Mouse (Mus musculus): Measurements from ENCODE around the gene Rasgrp4. TPM values are rescaled to one million over a fixed set of nuclear protein-coding genes. Genes with fewer than 3 reads are reported as not detected.

Rasgrp4 gene
- polyA plus RNA-seq, 1 experiment from 2014 or later, result 0.25 TPM

DNA sequence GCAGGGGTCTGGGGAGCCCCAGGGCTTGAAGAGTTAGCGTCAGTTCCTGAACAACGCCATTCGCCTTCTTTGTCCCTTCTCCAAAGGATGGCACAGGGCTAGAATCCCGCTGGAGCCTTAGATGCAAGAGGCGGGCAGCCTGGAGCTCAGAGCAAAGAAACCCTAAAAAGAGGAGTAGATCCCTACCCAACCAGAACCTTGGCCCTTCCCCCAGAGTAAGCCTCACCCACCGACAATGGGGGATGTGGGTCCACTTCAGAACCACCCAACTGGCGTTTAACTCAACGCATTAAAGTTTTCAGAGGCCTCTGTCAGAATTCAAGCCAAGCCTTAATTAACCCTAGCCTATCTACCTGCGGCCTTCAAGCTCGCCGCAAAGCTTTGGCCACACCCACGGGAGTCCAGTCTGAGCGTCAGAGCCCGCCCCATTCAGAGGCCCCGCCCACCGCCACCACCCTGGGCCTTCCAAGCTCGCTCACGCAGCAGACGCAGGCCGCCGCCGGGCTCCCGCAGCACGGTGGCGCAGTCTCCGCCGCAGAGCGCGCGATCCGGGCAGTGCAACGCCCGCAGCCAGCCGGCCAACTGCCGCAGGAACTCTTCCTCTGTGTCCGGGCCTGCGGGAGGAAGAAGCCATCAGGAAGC, 20.7 kb downstream of the Rasgrp4 start:
- ATAC-seq (ENCODE audit: insufficient number of reproducible peaks, low FRiP score, low TSS enrichment, low read depth) (peak; percentile 75), DNase-seq (ENCODE audit: low spot score) (peak; percentile 91)
- peaks cover 10% of the 10 kb centered on the region for H3K27me3 ChIP-seq (ENCODE audit: control insufficient read depth, insufficient read depth, low read length)
- H3K27ac ChIP-seq (replicated peaks; ENCODE audit: low read depth, low read length), result peak overlapping the region; percentile 75; the same call in 1 of the 2 replicates
- WGBS, result 7% methylated on average over 37 of the region's 37 CpGs
- 0 out of 2 replicates have a peak, but pooled peaks cover 2% of the 10 kb centered on the region for H3K9me3 ChIP-seq (ENCODE audit: control insufficient read depth, low read length)
- H3K9ac ChIP-seq (ENCODE audit: low read length), result peak overlapping the region; percentile 74
- H3K4me3 ChIP-seq (ENCODE audit: low read depth, low read length), result peak overlapping the region; percentile 81
- H3K36me3 ChIP-seq (ENCODE audit: control insufficient read depth, insufficient read depth, low read length), result 0 out of 2 replicates have a peak, but pooled peaks cover 2% of the 10 kb centered on the region
- H3K4me1 ChIP-seq (ENCODE audit: control insufficient read depth, insufficient read depth, low read length), result peaks cover 6% of the 10 kb centered on the region; the same call in 1 of the 2 replicates
- peak overlapping the region; percentile 98 for H3K4me2 ChIP-seq (ENCODE audit: low read depth, severe bottlenecking)

DNA sequence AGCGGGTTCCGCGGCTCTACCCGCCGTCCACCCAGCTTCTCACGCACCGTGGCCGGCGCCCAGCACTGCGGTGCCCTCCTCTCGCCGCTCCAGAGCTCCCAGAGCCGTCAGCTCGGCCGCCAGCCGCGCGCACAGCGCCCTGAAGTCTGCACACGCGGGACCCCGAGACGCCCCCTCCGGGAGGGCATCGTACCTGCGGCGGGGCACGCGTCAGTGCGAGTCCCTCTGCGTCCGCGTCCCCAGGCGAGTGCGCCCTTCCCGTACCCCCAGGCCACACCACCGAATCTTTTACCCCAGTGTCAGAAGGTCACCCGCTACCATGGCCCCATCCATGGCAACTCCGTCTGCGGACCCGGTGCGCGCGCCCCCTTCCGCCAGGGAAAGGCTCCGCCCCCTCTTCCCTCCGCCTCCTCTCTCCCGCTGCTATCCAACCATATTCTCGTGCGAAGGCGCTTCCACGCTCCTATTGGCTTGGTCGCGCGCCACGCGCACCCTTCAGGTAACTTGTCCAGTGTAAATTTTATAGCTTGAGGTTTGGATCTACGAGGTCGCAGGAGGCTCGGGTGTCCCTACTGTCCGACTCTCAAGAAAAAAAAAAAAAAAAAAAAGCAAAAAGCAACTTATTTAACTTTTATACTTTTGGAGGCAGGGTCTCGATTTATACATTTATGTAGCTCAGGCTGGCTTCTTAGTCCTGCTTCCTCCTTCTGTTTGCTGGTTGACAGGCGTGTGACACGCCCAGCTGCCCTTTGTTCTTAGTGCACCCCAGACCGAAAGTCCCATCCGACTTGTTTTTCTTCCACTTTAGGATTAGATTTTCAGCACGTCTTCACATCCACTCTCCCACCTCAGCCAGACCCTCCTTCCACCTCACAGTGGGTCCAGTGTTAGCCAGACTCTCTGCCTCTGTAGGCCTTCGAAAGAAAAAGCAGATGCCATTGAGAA, 21.5 kb downstream of the Rasgrp4 start, which contains the start of gene Fam98c:
Fam98c (minus strand) TSS at position 397 of the 945 bp plus-strand sequence.
- ATAC-seq (ENCODE audit: insufficient number of reproducible peaks, low FRiP score, low TSS enrichment, low read depth), result peak; percentile 72
- Histone ChIP-seq H3K9ac (ENCODE audit: low read length) (peak within 1 kb of the TSS; percentile 74), H3K36me3 (ENCODE audit: control insufficient read depth, insufficient read depth, low read length) (0 out of 2 replicates have a peak, but pooled peaks cover 4% of the 10 kb centered on the region), H3K4me3 (ENCODE audit: low read depth, low read length) (peak within 1 kb of the TSS; percentile 81), H3K4me1 (ENCODE audit: control insufficient read depth, insufficient read depth, low read length) (peaks cover 6% of the 10 kb centered on the region; the same call in 1 of the 2 replicates), H3K27me3 (ENCODE audit: control insufficient read depth, insufficient read depth, low read length) (peaks cover 10% of the 10 kb centered on the region), H3K9me3 (ENCODE audit: control insufficient read depth, low read length) (0 out of 2 replicates have a peak, but pooled peaks cover 2% of the 10 kb centered on the region), H3K27ac (replicated peaks; ENCODE audit: low read depth, low read length) (peak within 1 kb of the TSS; percentile 75; the same call in 1 of the 2 replicates), H3K4me2 (ENCODE audit: low read depth, severe bottlenecking) (peak within 1 kb of the TSS; percentile 98)
- DNase-seq (ENCODE audit: low spot score), result peak; percentile 89
- 4% methylated on average over 67 of the region's 68 CpGs for WGBS

DNA sequence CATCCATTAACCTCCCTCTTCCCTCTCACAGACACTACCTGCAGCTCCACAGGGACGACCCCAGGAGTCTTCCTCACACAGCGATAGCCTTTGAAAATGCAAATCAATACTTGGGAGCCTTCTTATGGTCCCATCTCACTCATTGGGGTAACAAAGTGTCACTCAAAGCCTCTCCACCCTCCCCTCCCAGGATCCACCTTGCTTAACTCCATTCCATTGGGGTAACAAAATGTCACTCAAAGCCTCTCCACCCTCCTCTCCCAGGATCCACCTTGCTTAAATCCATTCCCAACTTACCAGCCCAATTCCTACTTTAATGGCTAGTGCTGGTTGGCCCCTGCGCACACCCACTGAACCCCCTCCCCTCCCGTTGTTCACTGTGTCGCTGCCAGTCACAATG, 23.6 kb downstream of the Rasgrp4 start:
- H3K36me3 ChIP-seq (ENCODE audit: control insufficient read depth, insufficient read depth, low read length), result 0 out of 2 replicates have a peak, but pooled peaks cover 6% of the 10 kb centered on the region
- no peak overlapping the region for H3K9ac ChIP-seq (ENCODE audit: low read length)
- H3K9me3 ChIP-seq (ENCODE audit: control insufficient read depth, low read length), result 0 out of 2 replicates have a peak, but pooled peaks cover 2% of the 10 kb centered on the region
- peaks cover 10% of the 10 kb centered on the region for H3K27me3 ChIP-seq (ENCODE audit: control insufficient read depth, insufficient read depth, low read length)
- peaks cover 10% of the 10 kb centered on the region for H3K4me1 ChIP-seq (ENCODE audit: control insufficient read depth, insufficient read depth, low read length)
- H3K4me2 ChIP-seq (ENCODE audit: low read depth, severe bottlenecking), result no peak overlapping the region
- no peak for DNase-seq (ENCODE audit: low spot score)
- H3K27ac ChIP-seq (replicated peaks; ENCODE audit: low read depth, low read length), result no peak overlapping the region
- H3K4me3 ChIP-seq (ENCODE audit: low read depth, low read length), result no peak overlapping the region
- ATAC-seq (ENCODE audit: insufficient number of reproducible peaks, low FRiP score, low TSS enrichment, low read depth), result no peak
- WGBS, result under 1% methylated on average over 5 of the region's 5 CpGs

DNA sequence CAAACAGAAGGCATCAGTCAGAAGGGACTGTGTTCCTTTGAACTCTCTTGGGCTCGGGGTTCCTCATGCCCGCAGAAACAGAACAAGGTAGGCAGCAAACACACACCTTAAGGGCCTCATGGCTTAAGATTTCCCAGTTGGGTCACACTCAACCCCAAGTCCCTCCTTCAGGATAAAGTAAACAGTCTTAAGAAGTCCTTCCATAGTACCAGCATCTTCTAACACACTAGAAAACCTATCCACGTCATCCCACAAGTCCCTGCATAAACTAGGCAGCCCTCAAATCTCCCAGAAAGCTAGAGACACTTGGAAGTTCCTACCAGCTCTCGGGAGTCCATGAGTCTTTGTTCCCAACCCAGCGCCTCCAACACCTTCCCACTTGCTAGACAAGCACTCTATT, 27.6 kb downstream of the Rasgrp4 start:
- Histone ChIP-seq H3K9ac (ENCODE audit: low read length) (no peak overlapping the region), H3K27me3 (ENCODE audit: control insufficient read depth, insufficient read depth, low read length) (peaks cover 10% of the 10 kb centered on the region)

DNA sequence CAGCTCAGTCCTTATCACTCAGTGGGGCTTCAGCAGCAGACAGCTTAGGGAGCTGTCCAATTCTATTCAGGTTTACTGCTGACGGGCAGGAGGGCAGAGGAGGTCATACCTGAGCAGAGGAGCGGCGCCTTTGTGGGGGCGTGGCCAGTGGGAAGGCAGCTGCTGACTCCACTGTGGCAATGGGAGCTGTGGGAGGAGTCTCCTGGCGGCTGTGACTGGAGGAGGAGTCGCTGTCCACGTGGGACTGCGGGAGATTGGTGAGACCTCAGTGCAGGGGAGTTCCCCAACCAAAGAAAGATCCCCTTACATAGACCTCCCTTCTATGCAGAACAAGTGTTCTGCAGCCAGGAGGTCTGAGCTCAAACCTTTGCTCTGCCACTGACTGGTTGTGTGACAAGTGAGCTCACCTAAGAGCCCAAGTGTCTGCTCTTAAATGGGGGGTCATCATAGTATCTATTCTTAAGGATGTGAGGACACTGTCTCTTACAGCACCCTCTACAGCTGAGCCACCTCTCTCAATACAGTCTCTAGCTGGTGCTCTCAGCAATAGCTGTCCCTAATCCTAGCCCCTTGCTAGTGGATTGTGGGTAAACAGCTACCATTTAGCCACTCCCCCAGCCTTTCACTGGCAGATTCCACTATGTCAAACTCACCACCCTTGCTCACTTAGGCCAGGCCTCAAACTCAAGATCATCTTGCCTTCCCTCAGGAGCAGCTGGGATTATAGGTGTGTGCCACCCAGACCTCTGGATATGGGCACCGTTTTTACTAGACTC, 28.3 kb downstream of the Rasgrp4 start:
- no peak for ATAC-seq (ENCODE audit: insufficient number of reproducible peaks, low FRiP score, low TSS enrichment, low read depth)
- Histone ChIP-seq H3K4me2 (ENCODE audit: low read depth, severe bottlenecking) (no peak overlapping the region), H3K4me3 (ENCODE audit: low read depth, low read length) (no peak overlapping the region), H3K27ac (replicated peaks; ENCODE audit: low read depth, low read length) (no peak overlapping the region), H3K4me1 (ENCODE audit: control insufficient read depth, insufficient read depth, low read length) (peaks cover 4% of the 10 kb centered on the region), H3K9me3 (ENCODE audit: control insufficient read depth, low read length) (no peaks in the 10 kb centered on the region), H3K9ac (ENCODE audit: low read length) (no peak overlapping the region), H3K36me3 (ENCODE audit: control insufficient read depth, insufficient read depth, low read length) (0 out of 2 replicates have a peak, but pooled peaks cover 4% of the 10 kb centered on the region), H3K27me3 (ENCODE audit: control insufficient read depth, insufficient read depth, low read length) (peaks cover 14% of the 10 kb centered on the region)
- WGBS, result 14% methylated on average over 9 of the region's 9 CpGs
- peak; percentile 55 for DNase-seq (ENCODE audit: low spot score)

More for the DNA sequence above, 27.6 kb downstream of the Rasgrp4 start:
- no peaks in the 10 kb centered on the region for H3K9me3 ChIP-seq (ENCODE audit: control insufficient read depth, low read length)
- 73% methylated on average over 5 of the region's 5 CpGs for WGBS
- H3K27ac ChIP-seq (replicated peaks; ENCODE audit: low read depth, low read length), result no peak overlapping the region
- H3K4me3 ChIP-seq (ENCODE audit: low read depth, low read length), result no peak overlapping the region
- no peak overlapping the region for H3K4me2 ChIP-seq (ENCODE audit: low read depth, severe bottlenecking)
- peaks cover 4% of the 10 kb centered on the region; the same call in 1 of the 2 replicates for H3K4me1 ChIP-seq (ENCODE audit: control insufficient read depth, insufficient read depth, low read length)
- DNase-seq (ENCODE audit: low spot score) (no peak), ATAC-seq (ENCODE audit: insufficient number of reproducible peaks, low FRiP score, low TSS enrichment, low read depth) (no peak)
- 0 out of 2 replicates have a peak, but pooled peaks cover 4% of the 10 kb centered on the region for H3K36me3 ChIP-seq (ENCODE audit: control insufficient read depth, insufficient read depth, low read length)

DNA sequence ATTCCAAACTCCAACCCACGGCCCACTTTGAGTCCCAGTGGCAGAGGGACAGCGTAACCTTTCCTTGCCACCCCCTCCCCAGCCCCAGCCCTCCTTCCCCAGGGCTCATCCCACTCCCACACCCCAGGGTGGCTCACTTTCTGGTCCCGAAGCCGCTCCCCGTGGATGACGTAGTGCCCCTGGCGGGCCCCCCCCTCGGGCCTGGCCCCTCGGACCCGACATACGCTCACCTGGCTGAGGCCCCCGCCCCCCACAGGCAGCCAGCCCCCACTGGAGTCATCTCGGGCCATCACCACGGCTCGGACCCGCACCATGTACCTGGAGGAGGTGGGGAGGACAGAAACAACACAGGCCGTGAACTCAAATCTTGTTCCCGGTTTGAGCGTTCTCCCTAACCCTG, 33.0 kb downstream of the Rasgrp4 start:
- no peak overlapping the region for H3K9ac ChIP-seq (ENCODE audit: low read length)
- peaks cover 24% of the 10 kb centered on the region for H3K27me3 ChIP-seq (ENCODE audit: control insufficient read depth, insufficient read depth, low read length)
- WGBS, result 13% methylated on average over 19 of the region's 19 CpGs
- peak overlapping the region; percentile 61; the same call in 1 of the 2 replicates for H3K4me3 ChIP-seq (ENCODE audit: low read depth, low read length)
- H3K27ac ChIP-seq (replicated peaks; ENCODE audit: low read depth, low read length), result no peak overlapping the region
- H3K36me3 ChIP-seq (ENCODE audit: control insufficient read depth, insufficient read depth, low read length), result no peaks in the 10 kb centered on the region
- peaks cover 15% of the 10 kb centered on the region for H3K4me1 ChIP-seq (ENCODE audit: control insufficient read depth, insufficient read depth, low read length)
- DNase-seq (ENCODE audit: low spot score) (no peak), ATAC-seq (ENCODE audit: insufficient number of reproducible peaks, low FRiP score, low TSS enrichment, low read depth) (no peak)
- H3K9me3 ChIP-seq (ENCODE audit: control insufficient read depth, low read length), result no peaks in the 10 kb centered on the region
- H3K4me2 ChIP-seq (ENCODE audit: low read depth, severe bottlenecking), result peak overlapping the region; percentile 50

DNA sequence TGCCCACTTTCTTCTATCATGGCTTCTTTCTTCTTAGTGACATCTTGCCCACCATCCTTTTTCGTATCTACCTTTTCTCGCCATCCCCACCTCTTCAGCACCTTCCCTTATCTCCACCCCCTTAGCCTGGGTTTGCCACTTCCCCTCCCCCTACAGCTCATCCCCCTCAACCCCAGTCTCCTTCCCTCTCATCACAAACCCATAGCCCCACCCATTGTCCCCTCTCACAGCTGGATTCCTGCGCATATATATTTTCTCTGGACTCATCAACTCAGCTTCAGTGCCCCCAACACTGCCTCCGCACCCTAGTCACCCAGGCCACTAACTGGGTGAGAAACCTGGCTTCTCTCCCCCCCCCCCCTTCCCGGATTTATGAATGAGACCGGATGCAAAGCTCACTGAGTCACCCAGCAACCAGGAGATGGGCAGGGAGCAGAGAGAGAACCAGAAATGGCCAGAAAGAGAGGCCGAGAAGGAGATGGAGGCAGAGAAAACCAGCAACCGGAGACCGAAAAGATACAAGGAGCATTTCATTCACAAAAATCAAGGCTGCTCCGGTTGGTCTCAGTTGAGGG, 33.6 kb downstream of the Rasgrp4 start:
- Histone ChIP-seq H3K9ac (ENCODE audit: low read length) (peak overlapping the region; percentile 41; the same call in 1 of the 2 replicates), H3K9me3 (ENCODE audit: control insufficient read depth, low read length) (no peaks in the 10 kb centered on the region), H3K4me3 (ENCODE audit: low read depth, low read length) (peak overlapping the region; percentile 61), H3K27ac (replicated peaks; ENCODE audit: low read depth, low read length) (no peak overlapping the region), H3K4me2 (ENCODE audit: low read depth, severe bottlenecking) (peak overlapping the region; percentile 50), H3K27me3 (ENCODE audit: control insufficient read depth, insufficient read depth, low read length) (peaks cover 30% of the 10 kb centered on the region), H3K36me3 (ENCODE audit: control insufficient read depth, insufficient read depth, low read length) (peaks cover 2% of the 10 kb centered on the region), H3K4me1 (ENCODE audit: control insufficient read depth, insufficient read depth, low read length) (peaks cover 12% of the 10 kb centered on the region)
- ATAC-seq (ENCODE audit: insufficient number of reproducible peaks, low FRiP score, low TSS enrichment, low read depth) (no peak), DNase-seq (ENCODE audit: low spot score) (no peak)
- 6% methylated on average over 10 of the region's 10 CpGs for WGBS
